Mouse (Mus musculus) liver, embryonic 14.5 days (tissue): ENCODE data around the gene Pigr.

Source experiments
- CTCF ChIP-seq: IDR thresholded peaks from 2 replicates; pipeline ENCODE4 v1.5.1; 2016; ENCODE audit warnings: antibody characterized with exemption, low read depth, control low read depth
- EP300 ChIP-seq: IDR thresholded peaks from 2 replicates; pipeline ENCODE4 v1.6.1; 2016; ENCODE audit warnings: antibody characterized with exemption, low read depth

DNA sequence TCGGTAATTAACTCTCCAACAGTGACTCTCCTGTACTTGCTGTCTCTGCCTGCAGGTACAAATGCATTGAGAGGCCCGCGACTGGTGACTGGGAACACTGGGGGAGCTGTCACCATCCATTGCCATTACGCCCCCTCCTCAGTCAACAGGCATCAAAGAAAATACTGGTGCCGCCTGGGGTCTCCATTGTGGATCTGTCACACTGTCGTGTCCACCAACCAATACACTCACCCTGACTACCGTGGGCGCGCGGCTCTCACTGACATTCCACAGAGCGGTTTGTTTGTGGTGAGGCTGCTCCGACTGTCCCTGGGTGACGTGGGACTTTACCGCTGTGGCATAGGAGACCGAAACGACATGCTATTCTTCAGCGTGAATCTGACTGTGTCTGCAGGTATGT is 15.2 kb upstream of the Pigr start:
- TF ChIP-seq CTCF (no peak), EP300 (no peak)
